Mouse (Mus musculus) left cerebral cortex, postnatal 10 days (tissue): ENCODE results near the gene Dhps. TPM values are rescaled to one million over a fixed set of nuclear protein-coding genes. Genes with fewer than 3 reads are reported as not detected.
A peak's percentile ranks its signal among the peaks of the same experiment; 100 is the strongest.

Experiments
- microRNA-seq: library from miRNA; unstranded; fragments of <30 nt; microRNA quantifications from one replicate; pipeline ENCODE4 v1.2.0, GENCODE M21; 2022
- total RNA-seq, 2 experiments: library from RNA; stranded (reverse); gene quantifications; 2 replicates each; pipeline ENCODE4 v1.2.3; 2021

Gene Dhps
- total RNA-seq, 2 experiments from 2014 or later: 72.3 to 78.4 TPM

Small RNA genes within 50 kb of the gene (microRNA-seq; reads per million reads assigned to microRNA genes)
- gene Gm23388: not detected
- gene Mir7070: 17.2 reads per million, percentile 37 among the genes with 10 or more reads in this experiment

Other genes with a start within 250 kb of the Dhps start
- gene Dand5, start 248.9 kb upstream of the Dhps start, total RNA-seq: 1 to 10 TPM; 7.4 to 8.3 TPM
- gene Gadd45gip1, start 240.2 kb upstream of the Dhps start, total RNA-seq: 10 to 100 TPM; 20.6 to 21.3 TPM
- 10 to 100 TPM; 57.0 to 60.1 TPM for gene Rad23a, start 231.1 kb upstream of the Dhps start, total RNA-seq
- gene Calr, start 224.8 kb upstream of the Dhps start, total RNA-seq: 100 to 1,000 TPM; 455 to 481 TPM
- gene Farsa, start 214.8 kb upstream of the Dhps start, total RNA-seq: 10 to 100 TPM; 59.5 to 65.8 TPM
- 10 to 100 TPM; 19.3 to 22.8 TPM for gene Syce2, start 199.6 kb upstream of the Dhps start, total RNA-seq
- gene Gcdh, start 177.8 kb upstream of the Dhps start, total RNA-seq: 10 to 100 TPM; 29.4 to 36.6 TPM
- not detected for gene Klf1, start 169.8 kb upstream of the Dhps start, total RNA-seq
- 1 to 10 TPM; 2.5 to 2.9 TPM for gene Dnase2a, start 163.2 kb upstream of the Dhps start, total RNA-seq
- gene Mast1, start 134.4 kb upstream of the Dhps start, total RNA-seq: 100 to 1,000 TPM; 183 to 187 TPM
- gene Rtbdn, start 124.8 kb upstream of the Dhps start, total RNA-seq: 1 to 10 TPM; 4.2 to 4.6 TPM
- not detected for gene Gm49661, start 102.3 kb upstream of the Dhps start, total RNA-seq
- gene Prdx2, start 102.2 kb upstream of the Dhps start, total RNA-seq: 100 to 1,000 TPM; 507 to 518 TPM
- 10 to 100 TPM; 41.0 to 44.2 TPM for gene Rnaseh2a, start 102.0 kb upstream of the Dhps start, total RNA-seq
- gene Junb, start 93.0 kb upstream of the Dhps start, total RNA-seq: 10 to 100 TPM; 29.9 to 33.0 TPM
- 10 to 100 TPM; 13.4 to 13.9 TPM for gene Hook2, start 81.2 kb upstream of the Dhps start, total RNA-seq
- gene Best2, start 57.2 kb upstream of the Dhps start, total RNA-seq: not detected
- 100 to 1,000 TPM; 111 to 113 TPM for gene Asna1, start 46.5 kb upstream of the Dhps start, total RNA-seq
- 100 to 1,000 TPM; 139 to 145 TPM for gene Trir, start 44.9 kb upstream of the Dhps start, total RNA-seq
- gene Tnpo2, start 34.8 kb upstream of the Dhps start, total RNA-seq: 100 to 1,000 TPM; 168 to 193 TPM
- gene Fbxw9, start 11.7 kb upstream of the Dhps start, total RNA-seq: 10 to 100 TPM; 60.1 to 63.5 TPM
- not detected for gene Gm5741, start 3.8 kb upstream of the Dhps start, total RNA-seq
- gene Wdr83os, start 9.0 kb downstream of the Dhps start, total RNA-seq: 10 to 100 TPM; 54.3 to 60.4 TPM
- 10 to 100 TPM; 24.8 to 28.9 TPM for gene Wdr83, start 9.5 kb downstream of the Dhps start, total RNA-seq
- gene Man2b1, start 11.5 kb downstream of the Dhps start, total RNA-seq: 10 to 100 TPM; 35.6 to 37.2 TPM
- gene Zfp791, start 51.3 kb downstream of the Dhps start, total RNA-seq: 1 to 10 TPM; 5.6 to 6.0 TPM
- not detected for gene Cks1brt, start 80.2 kb downstream of the Dhps start, total RNA-seq
- not detected for gene Olfr371, start 154.2 kb downstream of the Dhps start, total RNA-seq
- gene Orc6, start 227.9 kb downstream of the Dhps start, total RNA-seq: 10 to 100 TPM; 43.7 to 45.1 TPM
- gene Vps35, start 228.0 kb downstream of the Dhps start, total RNA-seq: 100 to 1,000 TPM; 151 to 156 TPM